ENCODE assay signal across 9 mouse cellular contexts in the genomic region with DNA sequence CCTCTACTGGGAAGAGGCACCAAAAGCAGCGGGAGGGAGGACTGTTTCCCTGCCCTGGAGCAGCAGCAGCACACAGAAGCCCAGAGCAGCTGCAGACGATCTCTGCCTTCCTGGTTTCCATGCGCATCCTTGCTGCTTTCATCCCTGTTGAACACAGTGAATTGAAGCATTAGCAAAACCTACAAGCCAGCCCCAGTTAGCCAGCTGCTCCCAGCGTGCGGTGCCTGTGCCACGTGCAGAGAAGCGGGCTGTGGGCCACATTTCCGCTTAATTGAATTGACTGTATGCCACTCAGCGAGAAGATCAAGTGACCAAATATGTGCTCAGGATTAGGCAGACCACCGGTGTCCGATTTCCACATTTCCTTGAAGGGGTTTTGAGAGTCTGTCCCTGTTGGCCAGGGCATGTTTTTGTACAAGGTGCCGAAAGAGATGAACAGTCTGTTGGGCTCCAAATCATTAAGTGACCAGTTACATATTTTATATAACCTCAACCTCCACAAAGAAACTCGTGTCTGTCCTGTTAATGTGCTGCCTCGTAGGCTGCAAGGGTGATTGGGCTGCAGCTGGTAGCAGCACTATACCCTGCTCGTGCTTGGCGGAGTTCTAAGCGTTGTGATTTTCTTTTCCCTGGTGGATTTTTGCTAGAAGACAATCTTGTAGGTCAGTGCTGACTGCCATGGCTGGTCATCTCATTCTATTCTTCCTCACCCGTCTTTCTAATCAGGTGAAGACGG.
DNase-seq lines count a peak whose midpoint lies in the region; ATAC-seq and TF ChIP-seq lines count a peak whose summit lies in the region.
"Had no signal": no experiment of that assay in that cellular context is flagged by ENCODE, and none has a peak within 500 bp of the region (broad histone marks: within the 10 kb centered on the region; RNA-seq: fewer than 3 reads in every experiment).

No protein-coding gene starts in this region.

- H3K27me3 ChIP-seq in lung, embryonic 15.5 days = no peaks in the 10 kb centered on the region
- peaks cover 11% of the 10 kb centered on the region; the same call in 1 of the 2 replicates for H3K27me3 ChIP-seq in embryonic facial prominence, embryonic 12.5 days
- H3K27me3 ChIP-seq in hindbrain, embryonic 15.5 days = no peaks in the 10 kb centered on the region
- no peaks in the 10 kb centered on the region for H3K27me3 ChIP-seq in stomach, postnatal 0 days (ENCODE audit: control insufficient read depth, insufficient read depth, low read length)

- no peak overlapping the region for H3K9ac ChIP-seq in lung, embryonic 15.5 days
- H3K9ac ChIP-seq in embryonic facial prominence, embryonic 12.5 days = no peak overlapping the region
- H3K9ac ChIP-seq in hindbrain, embryonic 15.5 days = no peak overlapping the region
- no peak overlapping the region for H3K9ac ChIP-seq in stomach, postnatal 0 days (ENCODE audit: low read length)

- TF ChIP-seq EP300 in stomach, postnatal 0 days (optimal IDR thresholded peaks at IDR 0.05) = no peak

- H3K4me3 ChIP-seq in lung, embryonic 15.5 days = no peak overlapping the region
- H3K4me3 ChIP-seq in embryonic facial prominence, embryonic 12.5 days = no peak overlapping the region
- H3K4me3 ChIP-seq in hindbrain, embryonic 15.5 days = no peak overlapping the region
- H3K4me3 ChIP-seq in stomach, postnatal 0 days (ENCODE audit: low read depth, low read length) = no peak overlapping the region
- H3K4me3 ChIP-seq: erythroblast, embryonic 14.5 days had no signal

- peak overlapping the region; percentile 61; the same call in 1 of the 2 replicates for H3K27ac ChIP-seq in lung, embryonic 15.5 days
- H3K27ac ChIP-seq in embryonic facial prominence, embryonic 12.5 days = 0 out of 2 replicates have a peak overlapping the region, but pooled peaks have one; percentile 54
- H3K27ac ChIP-seq in hindbrain, embryonic 15.5 days (replicated peaks) = peak overlapping the region; percentile 30; the same call in 1 of the 2 replicates
- H3K27ac ChIP-seq in stomach, postnatal 0 days (replicated peaks) = no peak overlapping the region

- H3K36me3 ChIP-seq in lung, embryonic 15.5 days = peaks cover 25% of the 10 kb centered on the region
- H3K36me3 ChIP-seq in embryonic facial prominence, embryonic 12.5 days = peaks cover 13% of the 10 kb centered on the region
- peaks cover 2% of the 10 kb centered on the region; the same call in 1 of the 2 replicates for H3K36me3 ChIP-seq in hindbrain, embryonic 15.5 days
- peaks cover 21% of the 10 kb centered on the region; the same call in 1 of the 2 replicates for H3K36me3 ChIP-seq in stomach, postnatal 0 days (ENCODE audit: control insufficient read depth, insufficient read depth, low read length)

- 56% methylated on average over 19 of the region's 19 CpGs for WGBS in lung, embryonic 15.5 days
- WGBS in embryonic facial prominence, embryonic 12.5 days = 31% methylated on average over 19 of the region's 19 CpGs
- 44% methylated on average over 19 of the region's 19 CpGs for WGBS in hindbrain, embryonic 15.5 days
- 82% methylated on average over 19 of the region's 19 CpGs for WGBS in stomach, postnatal 0 days

- no peak for DNase-seq in lung, postnatal 36 days
- peak; percentile 89 for DNase-seq in retina, postnatal 1 day
- no peak for DNase-seq in heart, adult 11 months
- no peak for DNase-seq in stomach, postnatal 0 days (ENCODE audit: low spot score)
- DNase-seq: kidney, postnatal 10 days had no signal

- peak; percentile 8; the same call in 1 of the 2 replicates for ATAC-seq in lung, embryonic 15.5 days (ENCODE audit: borderline replicate concordance, extremely low read depth, low FRiP score, low TSS enrichment)
- peak; percentile 38; the same call in 1 of the 2 replicates for ATAC-seq in embryonic facial prominence, embryonic 12.5 days (ENCODE audit: insufficient number of reproducible peaks, insufficient read depth, low FRiP score, low TSS enrichment)
- ATAC-seq in hindbrain, embryonic 15.5 days (ENCODE audit: low FRiP score, low read depth) = peak; percentile 80
- ATAC-seq in stomach, postnatal 0 days (ENCODE audit: low FRiP score, low TSS enrichment) = no peak

- no peak for TF ChIP-seq CTCF in stomach, postnatal 0 days (IDR thresholded peaks at IDR 0.05; ENCODE audit: low read depth)

- H3K9me3 ChIP-seq in lung, embryonic 15.5 days = no peaks in the 10 kb centered on the region
- no peaks in the 10 kb centered on the region for H3K9me3 ChIP-seq in embryonic facial prominence, embryonic 12.5 days
- H3K9me3 ChIP-seq in hindbrain, embryonic 15.5 days = no peaks in the 10 kb centered on the region
- H3K9me3 ChIP-seq in stomach, postnatal 0 days (ENCODE audit: control insufficient read depth, low read length) = no peaks in the 10 kb centered on the region

- H3K4me2 ChIP-seq in lung, embryonic 15.5 days = no peak overlapping the region
- H3K4me2 ChIP-seq in embryonic facial prominence, embryonic 12.5 days (replicated peaks) = no peak overlapping the region
- no peak overlapping the region for H3K4me2 ChIP-seq in hindbrain, embryonic 15.5 days
- H3K4me2 ChIP-seq in stomach, postnatal 0 days (replicated peaks; ENCODE audit: low read depth) = no peak overlapping the region

- H3K4me1 ChIP-seq in lung, embryonic 15.5 days = peaks cover 14% of the 10 kb centered on the region
- peaks cover 22% of the 10 kb centered on the region for H3K4me1 ChIP-seq in embryonic facial prominence, embryonic 12.5 days
- H3K4me1 ChIP-seq in hindbrain, embryonic 15.5 days (replicated peaks) = peaks cover 19% of the 10 kb centered on the region
- H3K4me1 ChIP-seq in stomach, postnatal 0 days (replicated peaks; ENCODE audit: control insufficient read depth, insufficient read depth) = no peaks in the 10 kb centered on the region
